Mouse (Mus musculus): Measurements from ENCODE around the gene Ajap1. TPM values are rescaled to one million over a fixed set of nuclear protein-coding genes. Genes with fewer than 3 reads are reported as not detected.

Gene Ajap1
- total and polyA plus RNA-seq, 3 experiments: 0.26 to 0.27 TPM; not detected in 1

- no peak overlapping the region for H3K4me3 ChIP-seq
- DNase-seq: no peak
- intact Hi-C loops (cut with DNase I): no loop called here
- no peak overlapping the region for H3K27ac ChIP-seq
- no peaks in the 10 kb centered on the region for H3K79me2 ChIP-seq (replicated peaks; ENCODE audit: control insufficient read depth, insufficient read depth, low read length)
- H3K9ac ChIP-seq (ENCODE audit: low read depth, low read length): no peak overlapping the region
- no peak for TF ChIP-seq CTCF (IDR thresholded peaks at IDR 0.05)
- no peak for TF ChIP-seq EP300 (IDR thresholded peaks at IDR 0.05; ENCODE audit: insufficient read depth, low read depth, low read length)
- no peak for TF ChIP-seq POLR2A (IDR thresholded peaks at IDR 0.05; ENCODE audit: insufficient read depth, low read depth, low read length)
- WGBS: 86% methylated on average over 12 of the region's 12 CpGs
- no peaks in the 10 kb centered on the region for H3K36me3 ChIP-seq (ENCODE audit: control insufficient read depth, insufficient read depth, low read length)
- H3K27me3 ChIP-seq (ENCODE audit: control insufficient read depth, insufficient read depth, low read length): no peaks in the 10 kb centered on the region
- H3K4me1 ChIP-seq (ENCODE audit: control insufficient read depth, insufficient read depth, low read length): no peaks in the 10 kb centered on the region
Observed at GRCm38 (mm10) chr4:153387478-153387877, 95.1 kb downstream of the Ajap1 start.

- DNase-seq: no peak
- TF ChIP-seq EP300 (IDR thresholded peaks at IDR 0.05; ENCODE audit: insufficient read depth, low read depth, low read length): no peak
- no peak for TF ChIP-seq POLR2A (IDR thresholded peaks at IDR 0.05; ENCODE audit: insufficient read depth, low read depth, low read length)
- TF ChIP-seq CTCF (IDR thresholded peaks at IDR 0.05): no peak
Observed at GRCm38 (mm10) chr4:153381433-153381832, 101.2 kb downstream of the Ajap1 start.

GRCm38 (mm10) chr4:153380885-153381284, 101.7 kb downstream of the Ajap1 start:
- no peaks in the 10 kb centered on the region for H3K36me3 ChIP-seq (ENCODE audit: control insufficient read depth, insufficient read depth, low read length)
- no peaks in the 10 kb centered on the region for H3K4me1 ChIP-seq (ENCODE audit: control insufficient read depth, insufficient read depth, low read length)
- no peaks in the 10 kb centered on the region for H3K27me3 ChIP-seq (ENCODE audit: control insufficient read depth, insufficient read depth, low read length)
- H3K79me2 ChIP-seq (replicated peaks; ENCODE audit: control insufficient read depth, insufficient read depth, low read length): no peaks in the 10 kb centered on the region
- no peak overlapping the region for H3K9ac ChIP-seq (ENCODE audit: low read depth, low read length)
- intact Hi-C loops (cut with DNase I): no loop called here
- no peak overlapping the region for H3K27ac ChIP-seq
- 78% methylated on average over 10 of the region's 10 CpGs for WGBS
- DNase-seq: no peak
- H3K4me3 ChIP-seq: no peak overlapping the region
- TF ChIP-seq POLR2A (IDR thresholded peaks at IDR 0.05; ENCODE audit: insufficient read depth, low read depth, low read length): no peak
- no peak for TF ChIP-seq EP300 (IDR thresholded peaks at IDR 0.05; ENCODE audit: insufficient read depth, low read depth, low read length)
- TF ChIP-seq CTCF (IDR thresholded peaks at IDR 0.05): no peak

More at GRCm38 (mm10) chr4:153381433-153381832, 101.2 kb downstream of the Ajap1 start:
- Histone ChIP-seq H3K4me3 (no peak overlapping the region), H3K36me3 (ENCODE audit: control insufficient read depth, insufficient read depth, low read length) (no peaks in the 10 kb centered on the region), H3K9ac (ENCODE audit: low read depth, low read length) (no peak overlapping the region), H3K4me1 (ENCODE audit: control insufficient read depth, insufficient read depth, low read length) (no peaks in the 10 kb centered on the region), H3K27ac (no peak overlapping the region), H3K79me2 (replicated peaks; ENCODE audit: control insufficient read depth, insufficient read depth, low read length) (no peaks in the 10 kb centered on the region), H3K27me3 (ENCODE audit: control insufficient read depth, insufficient read depth, low read length) (no peaks in the 10 kb centered on the region)
- 37% methylated on average over 7 of the region's 7 CpGs for WGBS
- intact Hi-C loops (cut with DNase I): no loop called here

- Histone ChIP-seq H3K27ac (no peak overlapping the region), H3K79me2 (replicated peaks; ENCODE audit: control insufficient read depth, insufficient read depth, low read length) (no peaks in the 10 kb centered on the region), H3K4me3 (no peak overlapping the region), H3K9ac (ENCODE audit: low read depth, low read length) (no peak overlapping the region), H3K27me3 (ENCODE audit: control insufficient read depth, insufficient read depth, low read length) (no peaks in the 10 kb centered on the region), H3K36me3 (ENCODE audit: control insufficient read depth, insufficient read depth, low read length) (no peaks in the 10 kb centered on the region), H3K4me1 (ENCODE audit: control insufficient read depth, insufficient read depth, low read length) (no peaks in the 10 kb centered on the region)
- TF ChIP-seq CTCF (IDR thresholded peaks at IDR 0.05) (peak; percentile 55), POLR2A (IDR thresholded peaks at IDR 0.05; ENCODE audit: insufficient read depth, low read depth, low read length) (no peak), EP300 (IDR thresholded peaks at IDR 0.05; ENCODE audit: insufficient read depth, low read depth, low read length) (no peak)
- 19% methylated on average over 6 of the region's 6 CpGs for WGBS
- intact Hi-C loops (cut with DNase I): no loop called here
- no peak for DNase-seq
Observed at GRCm38 (mm10) chr4:153377981-153378380, 104.6 kb downstream of the Ajap1 start.

- no peak overlapping the region for H3K4me3 ChIP-seq
- no peaks in the 10 kb centered on the region for H3K36me3 ChIP-seq (ENCODE audit: control insufficient read depth, insufficient read depth, low read length)
- TF ChIP-seq EP300 (IDR thresholded peaks at IDR 0.05; ENCODE audit: insufficient read depth, low read depth, low read length): no peak
- TF ChIP-seq POLR2A (IDR thresholded peaks at IDR 0.05; ENCODE audit: insufficient read depth, low read depth, low read length): no peak
- no peak for TF ChIP-seq CTCF (IDR thresholded peaks at IDR 0.05)
- H3K9ac ChIP-seq (ENCODE audit: low read depth, low read length): no peak overlapping the region
- WGBS: 72% methylated on average over 6 of the region's 6 CpGs
- no peak overlapping the region for H3K27ac ChIP-seq
- DNase-seq: no peak
- no peaks in the 10 kb centered on the region for H3K4me1 ChIP-seq (ENCODE audit: control insufficient read depth, insufficient read depth, low read length)
- intact Hi-C loops (cut with DNase I): no loop called here
- no peaks in the 10 kb centered on the region for H3K27me3 ChIP-seq (ENCODE audit: control insufficient read depth, insufficient read depth, low read length)
- H3K79me2 ChIP-seq (replicated peaks; ENCODE audit: control insufficient read depth, insufficient read depth, low read length): no peaks in the 10 kb centered on the region
Observed at GRCm38 (mm10) chr4:153374233-153374632, 108.4 kb downstream of the Ajap1 start.

- no peak overlapping the region for H3K27ac ChIP-seq
- H3K4me3 ChIP-seq: no peak overlapping the region
- no peak overlapping the region for H3K9ac ChIP-seq (ENCODE audit: low read depth, low read length)
- H3K79me2 ChIP-seq (replicated peaks; ENCODE audit: control insufficient read depth, insufficient read depth, low read length): no peaks in the 10 kb centered on the region
- DNase-seq: no peak
- no peaks in the 10 kb centered on the region for H3K36me3 ChIP-seq (ENCODE audit: control insufficient read depth, insufficient read depth, low read length)
- TF ChIP-seq EP300 (IDR thresholded peaks at IDR 0.05; ENCODE audit: insufficient read depth, low read depth, low read length): no peak
- no peak for TF ChIP-seq POLR2A (IDR thresholded peaks at IDR 0.05; ENCODE audit: insufficient read depth, low read depth, low read length)
- TF ChIP-seq CTCF (IDR thresholded peaks at IDR 0.05): no peak
- H3K4me1 ChIP-seq (ENCODE audit: control insufficient read depth, insufficient read depth, low read length): no peaks in the 10 kb centered on the region
- intact Hi-C loops (cut with DNase I): no loop called here
- 89% methylated on average over 14 of the region's 14 CpGs for WGBS
- no peaks in the 10 kb centered on the region for H3K27me3 ChIP-seq (ENCODE audit: control insufficient read depth, insufficient read depth, low read length)
Observed at GRCm38 (mm10) chr4:153373125-153373524, 109.5 kb downstream of the Ajap1 start.
